Mouse (Mus musculus) thymus, postnatal 0 days (tissue): ENCODE results near the gene Galntl6. TPM values are rescaled to one million over a fixed set of nuclear protein-coding genes. Genes with fewer than 3 reads are reported as not detected.

Experiments used
- polyA plus RNA-seq: library from polyadenylated mRNA; unstranded; fragments of >200 nt; fragmentation: Nextera tagmentation; extraction: Ambion mirVana; gene quantifications from 2 replicates; pipeline ENCODE4 v1.2.1, GENCODE M21; 2015

Gene Galntl6
- polyA plus RNA-seq, 1 experiment from 2014 or later = not detected

Other genes starting within 250 kb of the Galntl6 start
- not detected in 2 replicates for gene BC030500, start 885 bp downstream of the Galntl6 start, polyA plus RNA-seq